Mouse (Mus musculus): ENCODE data around the gene Nfix.
A peak's percentile ranks its signal among the peaks of the same experiment; 100 is the strongest.

Gene Nfix

GRCm38 (mm10) chr8:84707267-84707883 is 92.8 kb downstream of the Nfix start:
- peak; percentile 76 for DNase-seq (ENCODE audit: low read depth, low spot score)
- Histone ChIP-seq H3K27me3 (ENCODE audit: control insufficient read depth, insufficient read depth, low read length, poor library complexity, severe bottlenecking) (no peaks in the 10 kb centered on the region), H3K36me3 (ENCODE audit: control insufficient read depth, insufficient read depth, low read length, poor library complexity, severe bottlenecking) (no peaks in the 10 kb centered on the region)

- Histone ChIP-seq H3K27me3 (ENCODE audit: control insufficient read depth, insufficient read depth, low read length, poor library complexity, severe bottlenecking) (no peaks in the 10 kb centered on the region), H3K36me3 (ENCODE audit: control insufficient read depth, insufficient read depth, low read length, poor library complexity, severe bottlenecking) (no peaks in the 10 kb centered on the region)
- peak; percentile 33 for DNase-seq (ENCODE audit: low read depth, low spot score)
Measured at GRCm38 (mm10) chr8:84706610-84707266, 93.4 kb downstream of the Nfix start.

GRCm38 (mm10) chr8:84705960-84706359 is 94.2 kb downstream of the Nfix start:
- no peaks in the 10 kb centered on the region for H3K27me3 ChIP-seq (ENCODE audit: control insufficient read depth, insufficient read depth, low read length, poor library complexity, severe bottlenecking)
- no peak for DNase-seq (ENCODE audit: low read depth, low spot score)
- no peaks in the 10 kb centered on the region for H3K36me3 ChIP-seq (ENCODE audit: control insufficient read depth, insufficient read depth, low read length, poor library complexity, severe bottlenecking)

- H3K27me3 ChIP-seq (ENCODE audit: control insufficient read depth, insufficient read depth, low read length, poor library complexity, severe bottlenecking): no peaks in the 10 kb centered on the region
- no peaks in the 10 kb centered on the region for H3K36me3 ChIP-seq (ENCODE audit: control insufficient read depth, insufficient read depth, low read length, poor library complexity, severe bottlenecking)
- DNase-seq (ENCODE audit: low read depth, low spot score): peak; percentile 55
Measured at GRCm38 (mm10) chr8:84704867-84705831, 95.0 kb downstream of the Nfix start.

GRCm38 (mm10) chr8:84704356-84704755 is 95.8 kb downstream of the Nfix start:
- Histone ChIP-seq H3K36me3 (ENCODE audit: control insufficient read depth, insufficient read depth, low read length, poor library complexity, severe bottlenecking) (no peaks in the 10 kb centered on the region), H3K27me3 (ENCODE audit: control insufficient read depth, insufficient read depth, low read length, poor library complexity, severe bottlenecking) (no peaks in the 10 kb centered on the region)
- DNase-seq (ENCODE audit: low read depth, low spot score): peak; percentile 83

- H3K27me3 ChIP-seq (ENCODE audit: control insufficient read depth, insufficient read depth, low read length, poor library complexity, severe bottlenecking): no peaks in the 10 kb centered on the region
- DNase-seq (ENCODE audit: low read depth, low spot score): peak; percentile 62
Measured at GRCm38 (mm10) chr8:84703466-84704249, 96.5 kb downstream of the Nfix start.

GRCm38 (mm10) chr8:84702963-84703465 is 97.1 kb downstream of the Nfix start:
- DNase-seq (ENCODE audit: low read depth, low spot score): no peak
- no peaks in the 10 kb centered on the region for H3K36me3 ChIP-seq (ENCODE audit: control insufficient read depth, insufficient read depth, low read length, poor library complexity, severe bottlenecking)
- no peaks in the 10 kb centered on the region for H3K27me3 ChIP-seq (ENCODE audit: control insufficient read depth, insufficient read depth, low read length, poor library complexity, severe bottlenecking)

More at GRCm38 (mm10) chr8:84703466-84704249, 96.5 kb downstream of the Nfix start:
- H3K36me3 ChIP-seq (ENCODE audit: control insufficient read depth, insufficient read depth, low read length, poor library complexity, severe bottlenecking): no peaks in the 10 kb centered on the region

GRCm38 (mm10) chr8:84702561-84702960 is 97.6 kb downstream of the Nfix start:
- peak; percentile 15 for DNase-seq (ENCODE audit: low read depth, low spot score)
- no peaks in the 10 kb centered on the region for H3K27me3 ChIP-seq (ENCODE audit: control insufficient read depth, insufficient read depth, low read length, poor library complexity, severe bottlenecking)
- H3K36me3 ChIP-seq (ENCODE audit: control insufficient read depth, insufficient read depth, low read length, poor library complexity, severe bottlenecking): no peaks in the 10 kb centered on the region; the same call in 1 of the 2 replicates

GRCm38 (mm10) chr8:84700941-84701911 is 98.9 kb downstream of the Nfix start, which contains the start of gene Lyl1:
Gene Lyl1 (plus strand): TSS chr8:84701457.
- peak; percentile 92 for DNase-seq (ENCODE audit: low read depth, low spot score)
- no peaks in the 10 kb centered on the region for H3K27me3 ChIP-seq (ENCODE audit: control insufficient read depth, insufficient read depth, low read length, poor library complexity, severe bottlenecking)
- no peaks in the 10 kb centered on the region; the same call in 1 of the 2 replicates for H3K36me3 ChIP-seq (ENCODE audit: control insufficient read depth, insufficient read depth, low read length, poor library complexity, severe bottlenecking)

GRCm38 (mm10) chr8:84700526-84700925 is 99.6 kb downstream of the Nfix start:
- Histone ChIP-seq H3K36me3 (ENCODE audit: control insufficient read depth, insufficient read depth, low read length, poor library complexity, severe bottlenecking) (no peaks in the 10 kb centered on the region; the same call in 1 of the 2 replicates), H3K27me3 (ENCODE audit: control insufficient read depth, insufficient read depth, low read length, poor library complexity, severe bottlenecking) (no peaks in the 10 kb centered on the region)
- peak; percentile 54 for DNase-seq (ENCODE audit: low read depth, low spot score)

- H3K27me3 ChIP-seq (ENCODE audit: control insufficient read depth, insufficient read depth, low read length, poor library complexity, severe bottlenecking): no peaks in the 10 kb centered on the region
- H3K36me3 ChIP-seq (ENCODE audit: control insufficient read depth, insufficient read depth, low read length, poor library complexity, severe bottlenecking): no peaks in the 10 kb centered on the region; the same call in 1 of the 2 replicates
- DNase-seq (ENCODE audit: low read depth, low spot score): peak; percentile 82
Measured at GRCm38 (mm10) chr8:84699861-84700322, 100.3 kb downstream of the Nfix start.

- Histone ChIP-seq H3K27me3 (ENCODE audit: control insufficient read depth, insufficient read depth, low read length, poor library complexity, severe bottlenecking) (no peaks in the 10 kb centered on the region), H3K36me3 (ENCODE audit: control insufficient read depth, insufficient read depth, low read length, poor library complexity, severe bottlenecking) (no peaks in the 10 kb centered on the region; the same call in 1 of the 2 replicates)
- DNase-seq (ENCODE audit: low read depth, low spot score): peak; percentile 23
Measured at GRCm38 (mm10) chr8:84698929-84699401, 101.2 kb downstream of the Nfix start.

- Histone ChIP-seq H3K36me3 (ENCODE audit: control insufficient read depth, insufficient read depth, low read length, poor library complexity, severe bottlenecking) (no peaks in the 10 kb centered on the region; the same call in 1 of the 2 replicates), H3K27me3 (ENCODE audit: control insufficient read depth, insufficient read depth, low read length, poor library complexity, severe bottlenecking) (no peaks in the 10 kb centered on the region)
- DNase-seq (ENCODE audit: low read depth, low spot score): no peak
Measured at GRCm38 (mm10) chr8:84698288-84698687, 101.9 kb downstream of the Nfix start.

Measured in splenic B cell, adult 2 months (primary cell).